ENCODE assay signal across 15 mouse cellular contexts in the genomic region with DNA sequence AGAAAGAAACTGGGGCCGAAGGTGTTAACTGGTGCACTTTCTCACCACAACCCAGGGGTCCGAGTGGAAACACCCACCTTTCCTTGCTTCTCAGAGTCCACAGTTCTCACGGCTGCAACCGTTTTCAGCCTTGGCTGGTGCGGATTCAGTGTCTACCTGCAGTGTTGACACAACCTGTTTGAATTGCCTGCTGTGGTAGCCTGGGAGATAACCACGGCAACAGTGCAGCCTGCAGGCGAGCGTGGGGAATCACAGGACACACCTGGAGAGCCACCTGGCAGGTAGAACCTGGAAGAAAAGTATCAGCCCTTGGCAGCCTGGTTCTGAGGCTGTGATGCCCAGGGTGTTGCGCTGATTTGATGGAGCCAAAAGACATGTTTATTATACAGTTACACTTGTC. TPM values are rescaled to one million over a fixed set of nuclear protein-coding genes. Genes with fewer than 3 reads are reported as not detected.
DNase-seq lines count a peak whose midpoint lies in the region; ATAC-seq lines count a peak whose summit lies in the region.
"Had no signal": no experiment of that assay in that cellular context is flagged by ENCODE, and none has a peak within 500 bp of the region (broad histone marks: within the 10 kb centered on the region; RNA-seq: fewer than 3 reads in every experiment).

No protein-coding gene starts in this region.

- H3K27ac ChIP-seq in liver, embryonic 12.5 days: no peak overlapping the region

- H3K9ac ChIP-seq in liver, embryonic 12.5 days: no peak overlapping the region

- peak; percentile 21 for DNase-seq in liver
- DNase-seq in induced T-regulatory cell, adult 2 months (ENCODE audit: low read depth): peak; percentile 11
- DNase-seq in kidney, postnatal 4 days: peak; percentile 46 to 56
- peak; percentile 4 for DNase-seq in naive thymus-derived CD4-positive, alpha-beta T cell, adult 2 months (ENCODE audit: low read depth)
- no peak for DNase-seq in embryo, embryonic 10 days (ENCODE audit: low spot score)
- no peak for DNase-seq in cerebellum, postnatal 36 days
- DNase-seq: adrenal gland, postnatal 36 days; cerebellum, postnatal 10 days; retina, postnatal 1 day had no signal

- no peaks in the 10 kb centered on the region for H3K27me3 ChIP-seq in liver, embryonic 12.5 days (replicated peaks)

- H3K9me3 ChIP-seq in liver, embryonic 12.5 days (replicated peaks): no peaks in the 10 kb centered on the region

- no peak for ATAC-seq in liver, embryonic 12.5 days
- no peak for ATAC-seq in monocyte, adult 5-6 weeks (replicated peaks; ENCODE audit: insufficient number of reproducible peaks, low FRiP score, low TSS enrichment, poor library complexity, severe bottlenecking)
- ATAC-seq: inflammation-experienced regulatory T-cells, adult 6 months had no signal

- no peak overlapping the region for H3K4me3 ChIP-seq in liver, embryonic 12.5 days

- no peaks in the 10 kb centered on the region for H3K36me3 ChIP-seq in liver, embryonic 12.5 days

- WGBS in liver, embryonic 12.5 days (ENCODE audit: insufficient replicate concordance): 36% methylated on average over 9 of the region's 9 CpGs

- H3K4me2 ChIP-seq in liver, embryonic 12.5 days: no peak overlapping the region
- H3K4me2 ChIP-seq: heart, embryonic 11.5 days had no signal

- H3K4me1 ChIP-seq in liver, embryonic 12.5 days: no peaks in the 10 kb centered on the region

RNA-seq across cellular contexts. Expression of gene A530084C06Rik, which starts 20.7 kb away (rescaled TPM):
- not detected in 2 replicates for polyA plus RNA-seq in liver, embryonic 12.5 days (2016; fragmentation: Nextera tagmentation; extraction: Ambion mirVana)
- 0.29 to 0.53 TPM in 2 of 3 replicates, not detected in the other for total RNA-seq in monocyte, adult 5-6 weeks (2017)
- total RNA-seq: adrenal gland, postnatal 36 days had no signal
- polyA plus RNA-seq: forebrain, embryonic 11.5 days; heart, embryonic 11.5 days; inflammation-experienced regulatory T-cells, adult 6 months; limb, embryonic 11.5 days had no signal

RNA-seq across cellular contexts. Expression of gene Foxq1, which starts 23.9 kb away (rescaled TPM):
- 0.07 and 0.10 TPM in 2 replicates for polyA plus RNA-seq in liver, embryonic 12.5 days (2016; fragmentation: Nextera tagmentation; extraction: Ambion mirVana)
- 0.64 to 1.0 TPM in 2 of 3 replicates, not detected in the other for total RNA-seq in monocyte, adult 5-6 weeks (2017)
- polyA plus RNA-seq: inflammation-experienced regulatory T-cells, adult 6 months had no signal

RNA-seq across cellular contexts. Expression of gene Foxf2, which starts 45.8 kb away (rescaled TPM):
- 0.28 and 0.45 TPM in 2 replicates for polyA plus RNA-seq in liver, embryonic 12.5 days (2016; fragmentation: Nextera tagmentation; extraction: Ambion mirVana)
- total RNA-seq in monocyte, adult 5-6 weeks (2017): not detected in 3 replicates
- total RNA-seq: adrenal gland, postnatal 36 days had no signal
- polyA plus RNA-seq: inflammation-experienced regulatory T-cells, adult 6 months had no signal

Comparison
In these comparisons a context has a peak if more than half of its experiments do, and no peak if none do; other contexts are left out.
1. DNase-seq: peak in liver (single experiment), induced T-regulatory cell, adult 2 months (single experiment), kidney, postnatal 4 days (2 of 2) and naive thymus-derived CD4-positive, alpha-beta T cell, adult 2 months (single experiment); none in embryo, embryonic 10 days (single experiment) and cerebellum, postnatal 36 days (0 of 2).